Mouse (Mus musculus): ENCODE measurements around the gene Fam13c.

Gene Fam13c

GRCm38 (mm10) chr10:70521379-70521778 lies 81.1 kb downstream of the Fam13c start:
- CTCF ChIA-PET = no interaction called here

GRCm38 (mm10) chr10:70530185-70530823 lies 90.0 kb downstream of the Fam13c start:
- CTCF ChIA-PET = no interaction called here

- CTCF ChIA-PET = no interaction called here
Observed at GRCm38 (mm10) chr10:70532249-70532648, 92.0 kb downstream of the Fam13c start.

GRCm38 (mm10) chr10:70533301-70533781 lies 93.1 kb downstream of the Fam13c start:
- CTCF ChIA-PET = no interaction called here

- CTCF ChIA-PET = no interaction called here
Observed at GRCm38 (mm10) chr10:70533986-70534385, 93.7 kb downstream of the Fam13c start.

GRCm38 (mm10) chr10:70534571-70534970 lies 94.3 kb downstream of the Fam13c start:
- CTCF ChIA-PET = no interaction called here

- CTCF ChIA-PET = no interaction called here
Observed at GRCm38 (mm10) chr10:70535401-70535800, 95.1 kb downstream of the Fam13c start.

- CTCF ChIA-PET = no interaction called here
Observed at GRCm38 (mm10) chr10:70537694-70538093, 97.4 kb downstream of the Fam13c start.

- CTCF ChIA-PET = no interaction called here
Observed at GRCm38 (mm10) chr10:70539251-70539650, 99.0 kb downstream of the Fam13c start.

- CTCF ChIA-PET = no interaction called here
Observed at GRCm38 (mm10) chr10:70540456-70541195, 100.3 kb downstream of the Fam13c start.

GRCm38 (mm10) chr10:70542857-70543256 lies 102.6 kb downstream of the Fam13c start:
- CTCF ChIA-PET = no interaction called here

GRCm38 (mm10) chr10:70552531-70552930 lies 112.2 kb downstream of the Fam13c start:
- CTCF ChIA-PET = no interaction called here

GRCm38 (mm10) chr10:70563636-70564035 lies 123.4 kb downstream of the Fam13c start:
- CTCF ChIA-PET = no interaction called here

- CTCF ChIA-PET = no interaction called here
Observed at GRCm38 (mm10) chr10:70581556-70582211, 141.4 kb downstream of the Fam13c start.

- CTCF ChIA-PET = no interaction called here
Observed at GRCm38 (mm10) chr10:70584171-70584570, 143.9 kb downstream of the Fam13c start.

GRCm38 (mm10) chr10:70586876-70587405 lies 146.7 kb downstream of the Fam13c start:
- CTCF ChIA-PET = no interaction called here

GRCm38 (mm10) chr10:70594007-70594406 lies 153.7 kb downstream of the Fam13c start:
- CTCF ChIA-PET = no interaction called here

GRCm38 (mm10) chr10:70598081-70598515 lies 157.8 kb downstream of the Fam13c start:
- CTCF ChIA-PET = no interaction called here

- CTCF ChIA-PET = no interaction called here
Observed at GRCm38 (mm10) chr10:70598516-70599125, 158.3 kb downstream of the Fam13c start.

- CTCF ChIA-PET = no interaction called here
Observed at GRCm38 (mm10) chr10:70599126-70599924, 159.0 kb downstream of the Fam13c start.

GRCm38 (mm10) chr10:70599925-70600305 lies 159.6 kb downstream of the Fam13c start:
- CTCF ChIA-PET = no interaction called here
